Mouse (Mus musculus) ZHBTc4 (cell line): ENCODE results near the gene Pakap.

ENCODE experiments used
- DNase-seq: peaks from one replicate; pipeline ENCODE4 v3.0.0-alpha.2; 2011; ENCODE audit warnings: low read depth, low spot score

The Pakap gene

GRCm38 (mm10) chr4:57567666-57568206 lies at the start of gene Pakap:
Gene Pakap, plus strand, starts transcription at chr4:57568179.
- DNase-seq: peak; percentile 74

- peak; percentile 26 for DNase-seq
These were observed 44.5 kb upstream of the Pakap start for GRCm38 (mm10) chr4:57523456-57523855.

- no peak for DNase-seq
These were observed 43.5 kb upstream of the Pakap start for GRCm38 (mm10) chr4:57524461-57524860.

GRCm38 (mm10) chr4:57525221-57526011 lies 42.6 kb upstream of the Pakap start:
- DNase-seq: no peak

GRCm38 (mm10) chr4:57528296-57528695 lies 39.7 kb upstream of the Pakap start:
- no peak for DNase-seq

- no peak for DNase-seq
These were observed 34.3 kb upstream of the Pakap start for GRCm38 (mm10) chr4:57533686-57534085.

- DNase-seq: no peak
These were observed 33.7 kb upstream of the Pakap start for GRCm38 (mm10) chr4:57534232-57534631.

GRCm38 (mm10) chr4:57535087-57535486 lies 32.9 kb upstream of the Pakap start:
- DNase-seq: peak; percentile 23

GRCm38 (mm10) chr4:57538029-57538688 lies 29.8 kb upstream of the Pakap start:
- peak; percentile 68 for DNase-seq

GRCm38 (mm10) chr4:57543692-57544256 lies 24.2 kb upstream of the Pakap start:
- peak; percentile 74 for DNase-seq

GRCm38 (mm10) chr4:57547785-57548184 lies 20.2 kb upstream of the Pakap start:
- no peak for DNase-seq

GRCm38 (mm10) chr4:57550216-57550615 lies 17.8 kb upstream of the Pakap start:
- DNase-seq: no peak

GRCm38 (mm10) chr4:57557102-57557501 lies 10.9 kb upstream of the Pakap start:
- DNase-seq: no peak

- no peak for DNase-seq
These were observed 8.5 kb upstream of the Pakap start for GRCm38 (mm10) chr4:57559438-57559837.

- peak; percentile 48 for DNase-seq
These were observed 8.0 kb upstream of the Pakap start for GRCm38 (mm10) chr4:57560010-57560409.

- DNase-seq: no peak
These were observed 6.9 kb upstream of the Pakap start for GRCm38 (mm10) chr4:57561055-57561454.

- DNase-seq: no peak
These were observed 2.7 kb upstream of the Pakap start for GRCm38 (mm10) chr4:57565283-57565682.

- peak; percentile 42 for DNase-seq
These were observed 2.2 kb upstream of the Pakap start for GRCm38 (mm10) chr4:57565811-57566210.

- DNase-seq: no peak
These were observed 489 bp downstream of the Pakap start for GRCm38 (mm10) chr4:57568268-57569068.

GRCm38 (mm10) chr4:57569069-57569355 lies 1.0 kb downstream of the Pakap start:
- no peak for DNase-seq

GRCm38 (mm10) chr4:57569711-57570110 lies 1.7 kb downstream of the Pakap start:
- DNase-seq: no peak

- DNase-seq: no peak
These were observed 2.2 kb downstream of the Pakap start for GRCm38 (mm10) chr4:57570229-57570628.
